Mouse (Mus musculus): Measurements from ENCODE around the gene G0s2.
"Not testable (repeated sequence)": the region's sequence is repeated elsewhere in the genome, so short reads cannot be mapped to it uniquely, and the experiment has no call there.

Gene G0s2

GRCm38 (mm10) chr1:193253895-193254294 lies 19.1 kb downstream of the G0s2 start:
- DNase-seq (ENCODE audit: low spot score in 2 of 2), result not testable (repeated sequence)

- no peak for DNase-seq (ENCODE audit: low spot score in 2 of 2)
Observed at GRCm38 (mm10) chr1:193252616-193253015, 20.4 kb downstream of the G0s2 start.

- no peak for DNase-seq (ENCODE audit: low spot score in 2 of 2)
Observed at GRCm38 (mm10) chr1:193251386-193251785, 21.6 kb downstream of the G0s2 start.

- no peak for DNase-seq (ENCODE audit: low spot score in 2 of 2)
Observed at GRCm38 (mm10) chr1:193250026-193250425, 23.0 kb downstream of the G0s2 start.

- no peak for DNase-seq (ENCODE audit: low spot score in 2 of 2)
Observed at GRCm38 (mm10) chr1:193244235-193244634, 28.8 kb downstream of the G0s2 start.

GRCm38 (mm10) chr1:193243571-193244193 lies 29.3 kb downstream of the G0s2 start:
- DNase-seq (ENCODE audit: low spot score in 2 of 2), result no peak

GRCm38 (mm10) chr1:193242863-193243262 lies 30.2 kb downstream of the G0s2 start:
- DNase-seq (ENCODE audit: low spot score in 2 of 2), result no peak

- DNase-seq (ENCODE audit: low spot score in 2 of 2), result peak; percentile 91 to 92
Observed at GRCm38 (mm10) chr1:193242238-193242637, 30.8 kb downstream of the G0s2 start.

- DNase-seq (ENCODE audit: low spot score in 2 of 2), result no peak
Observed at GRCm38 (mm10) chr1:193241436-193241835, 31.6 kb downstream of the G0s2 start.

GRCm38 (mm10) chr1:193238426-193238825 lies 34.6 kb downstream of the G0s2 start:
- no peak for DNase-seq (ENCODE audit: low spot score in 2 of 2)

GRCm38 (mm10) chr1:193234930-193235329 lies 38.1 kb downstream of the G0s2 start:
- DNase-seq (ENCODE audit: low spot score in 2 of 2), result no peak

GRCm38 (mm10) chr1:193234130-193234645 lies 38.8 kb downstream of the G0s2 start:
- DNase-seq (ENCODE audit: low spot score in 2 of 2), result no peak

GRCm38 (mm10) chr1:193232732-193233131 lies 40.3 kb downstream of the G0s2 start:
- no peak for DNase-seq (ENCODE audit: low spot score in 2 of 2)

GRCm38 (mm10) chr1:193230935-193231334 lies 42.1 kb downstream of the G0s2 start:
- no peak for DNase-seq (ENCODE audit: low spot score in 2 of 2)

GRCm38 (mm10) chr1:193230531-193230930 lies 42.5 kb downstream of the G0s2 start:
- no peak for DNase-seq (ENCODE audit: low spot score in 2 of 2)

GRCm38 (mm10) chr1:193229570-193229969 lies 43.4 kb downstream of the G0s2 start:
- DNase-seq (ENCODE audit: low spot score in 2 of 2), result no peak

- no peak for DNase-seq (ENCODE audit: low spot score in 2 of 2)
Observed at GRCm38 (mm10) chr1:193227537-193227936, 45.5 kb downstream of the G0s2 start.

GRCm38 (mm10) chr1:193226724-193227522 lies 46.1 kb downstream of the G0s2 start:
- DNase-seq (ENCODE audit: low spot score in 2 of 2), result no peak

GRCm38 (mm10) chr1:193226114-193226513 lies 46.9 kb downstream of the G0s2 start:
- no peak for DNase-seq (ENCODE audit: low spot score in 2 of 2)

- DNase-seq (ENCODE audit: low spot score in 2 of 2), result no peak
Observed at GRCm38 (mm10) chr1:193225531-193225930, 47.5 kb downstream of the G0s2 start.

Measured in heart, adult 9 months (tissue).